Mouse (Mus musculus): ENCODE results near the gene Cnpy4. TPM values are rescaled to one million over a fixed set of nuclear protein-coding genes. Genes with fewer than 3 reads are reported as not detected.

Cnpy4 gene
- polyA plus RNA-seq, 1 experiment from 2014 or later = 33.7 TPM

MicroRNAs encoded within 50 kb of the gene (microRNA counts, 519-probe panel; counts per million panel counts)
- microRNA mmu-miR-106b (6,282 counts per million, percentile 80 among the panel's probes with 10 or more counts), microRNA mmu-miR-25 (6,873 counts per million, percentile 89 among the panel's probes with 10 or more counts), microRNA mmu-miR-93 (6,143 counts per million, percentile 77 among the panel's probes with 10 or more counts)

Small RNA genes lying within 50 kb of the gene (microRNA-seq; reads per million reads assigned to microRNA genes)
- 7,046 reads per million, percentile 95 among the genes with 10 or more reads in this experiment for gene Mir106b (ENCODE audit: borderline number of aligned reads)
- gene Mir25 (ENCODE audit: borderline number of aligned reads) = 475 reads per million, percentile 79 among the genes with 10 or more reads in this experiment
- 7,792 reads per million, percentile 95 among the genes with 10 or more reads in this experiment for gene Mir93 (ENCODE audit: borderline number of aligned reads)

Other genes with a start within 250 kb of the Cnpy4 start
- gene Gjc3, start 224.4 kb upstream of the Cnpy4 start, polyA plus RNA-seq (2014; fragmentation: Nextera tagmentation; extraction: Ambion mirVana) = not detected in 2 replicates
- not detected in 2 replicates for gene Azgp1, start 206.0 kb upstream of the Cnpy4 start, polyA plus RNA-seq (2014; fragmentation: Nextera tagmentation; extraction: Ambion mirVana)
- not detected in 2 replicates for gene Smok3a, start 166.2 kb upstream of the Cnpy4 start, polyA plus RNA-seq (2014; fragmentation: Nextera tagmentation; extraction: Ambion mirVana)
- not detected in 2 replicates for gene Smok3b, start 166.1 kb upstream of the Cnpy4 start, polyA plus RNA-seq (2014; fragmentation: Nextera tagmentation; extraction: Ambion mirVana)
- not detected in 2 replicates for gene Smok3c, start 134.3 kb upstream of the Cnpy4 start, polyA plus RNA-seq (2014; fragmentation: Nextera tagmentation; extraction: Ambion mirVana)
- 13.0 and 18.1 TPM in 2 replicates for gene Zkscan1, start 102.4 kb upstream of the Cnpy4 start, polyA plus RNA-seq (2014; fragmentation: Nextera tagmentation; extraction: Ambion mirVana)
- gene Zscan21, start 70.6 kb upstream of the Cnpy4 start, polyA plus RNA-seq (2014; fragmentation: Nextera tagmentation; extraction: Ambion mirVana) = 45.7 and 48.5 TPM in 2 replicates
- gene Zfp113, start 31.7 kb upstream of the Cnpy4 start, polyA plus RNA-seq (2014; fragmentation: Nextera tagmentation; extraction: Ambion mirVana) = 8.0 and 10.0 TPM in 2 replicates
- 253 and 277 TPM in 2 replicates for gene Cops6, start 26.4 kb upstream of the Cnpy4 start, polyA plus RNA-seq (2014; fragmentation: Nextera tagmentation; extraction: Ambion mirVana)
- 10.2 TPM in 2 replicates for gene Ap4m1, start 15.5 kb upstream of the Cnpy4 start, polyA plus RNA-seq (2014; fragmentation: Nextera tagmentation; extraction: Ambion mirVana)
- 139 and 143 TPM in 2 replicates for gene Mcm7, start 15.1 kb upstream of the Cnpy4 start, polyA plus RNA-seq (2014; fragmentation: Nextera tagmentation; extraction: Ambion mirVana)
- gene Taf6, start within 50 bp of the Cnpy4 start, polyA plus RNA-seq (2014; fragmentation: Nextera tagmentation; extraction: Ambion mirVana) = 82.8 and 85.2 TPM in 2 replicates
- 4.5 and 5.9 TPM in 2 replicates for gene Mblac1, start 6.8 kb downstream of the Cnpy4 start, polyA plus RNA-seq (2014; fragmentation: Nextera tagmentation; extraction: Ambion mirVana)
- not detected in 2 replicates for gene Nxpe5, start 38.4 kb downstream of the Cnpy4 start, polyA plus RNA-seq (2014; fragmentation: Nextera tagmentation; extraction: Ambion mirVana)
- gene Lamtor4, start 68.0 kb downstream of the Cnpy4 start, polyA plus RNA-seq (2014; fragmentation: Nextera tagmentation; extraction: Ambion mirVana) = 71.8 and 74.4 TPM in 2 replicates
- gene BC037034, start 76.5 kb downstream of the Cnpy4 start, polyA plus RNA-seq (2014; fragmentation: Nextera tagmentation; extraction: Ambion mirVana) = 3.5 and 4.0 TPM in 2 replicates
- gene Gal3st4, start 85.4 kb downstream of the Cnpy4 start, polyA plus RNA-seq (2014; fragmentation: Nextera tagmentation; extraction: Ambion mirVana) = 1.3 and 1.4 TPM in 2 replicates
- 0.10 and 0.14 TPM in 2 replicates for gene Gm43720, start 92.5 kb downstream of the Cnpy4 start, polyA plus RNA-seq (2014; fragmentation: Nextera tagmentation; extraction: Ambion mirVana)
- gene Gpc2, start 92.5 kb downstream of the Cnpy4 start, polyA plus RNA-seq (2014; fragmentation: Nextera tagmentation; extraction: Ambion mirVana) = 2.9 and 3.0 TPM in 2 replicates
- 1.8 and 4.4 TPM in 2 replicates for gene Stag3, start 92.8 kb downstream of the Cnpy4 start, polyA plus RNA-seq (2014; fragmentation: Nextera tagmentation; extraction: Ambion mirVana)
- gene Pvrig, start 154.5 kb downstream of the Cnpy4 start, polyA plus RNA-seq (2014; fragmentation: Nextera tagmentation; extraction: Ambion mirVana) = 0.14 TPM in 1 of 2 replicates, not detected in the other

Data from heart, embryonic 11.5 days (tissue).